Mouse (Mus musculus): ENCODE results near the gene Wdr63. TPM values are rescaled to one million over a fixed set of nuclear protein-coding genes. Genes with fewer than 3 reads are reported as not detected.
A peak's percentile ranks its signal among the peaks of the same experiment; 100 is the strongest.

Gene Wdr63
- total and polyA plus RNA-seq, 3 experiments, result not detected

DNA sequence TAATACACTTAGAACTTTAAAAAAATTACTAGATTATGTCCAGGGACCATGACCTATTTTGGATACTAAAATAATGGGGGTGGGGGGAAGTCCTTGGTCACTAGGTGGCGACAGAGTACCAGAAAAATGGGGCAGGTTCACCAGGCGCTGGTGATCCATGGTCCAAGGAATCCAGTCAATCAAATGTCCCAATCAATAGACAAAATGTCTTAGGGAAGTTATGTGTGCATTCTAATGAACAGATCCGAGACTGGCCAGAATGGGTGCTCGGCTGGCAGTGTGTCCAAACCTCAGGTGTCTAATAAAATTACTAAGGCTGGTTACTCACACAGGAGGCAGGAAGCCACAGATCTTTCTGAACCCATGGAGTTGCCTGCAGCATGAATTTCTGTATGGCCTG, 49.7 kb downstream of the Wdr63 start:
- Histone ChIP-seq H3K36me3 (ENCODE audit: control insufficient read depth in 1 of 2, insufficient read depth in 2 of 2, low read length in 2 of 2) (no peaks in the 10 kb centered on the region), H3K4me1 (ENCODE audit: control insufficient read depth in 1 of 2, insufficient read depth in 2 of 2, low read length in 2 of 2) (no peaks in the 10 kb centered on the region), H3K27ac (ENCODE audit: control insufficient read depth, low read depth, low read length) (no peak overlapping the region), H3K79me2 (ENCODE audit: control insufficient read depth, insufficient read depth, low read length, poor library complexity) (no peaks in the 10 kb centered on the region), H3K9me3 (replicated peaks; ENCODE audit: insufficient read depth, low read length) (no peaks in the 10 kb centered on the region), H3K4me3 (ENCODE audit: control insufficient read depth in 1 of 2, insufficient read depth in 1 of 2, low read depth in 2 of 2, low read length in 2 of 2) (no peak overlapping the region), H3K9ac (ENCODE audit: control insufficient read depth, low read depth, low read length, poor library complexity, severe bottlenecking) (no peak overlapping the region), H3K27me3 (ENCODE audit: control insufficient read depth in 1 of 2, insufficient read depth in 2 of 2, low read length in 2 of 2) (peaks cover 0 to 5% of the 10 kb centered on the region in 2 experiments; a peak in 2 of 4 replicates)
- peak; percentile 93 for TF ChIP-seq SMC3 (IDR thresholded peaks at IDR 0.05; ENCODE audit: low read depth, low read length)
- peak; percentile 87; the same call in 1 of the 2 replicates for TF ChIP-seq MAZ (IDR thresholded peaks at IDR 0.05; ENCODE audit: low read depth, low read length)
- TF ChIP-seq RAD21 (IDR thresholded peaks at IDR 0.05; ENCODE audit: low read depth, low read length), result peak; percentile 94
- TF ChIP-seq ZC3H11A (IDR thresholded peaks at IDR 0.05; ENCODE audit: low read depth, low read length), result peak; percentile 90
- TF ChIP-seq E2F4 (IDR thresholded peaks at IDR 0.05; ENCODE audit: borderline replicate concordance, low read depth, low read length), result no peak
- no peak for TF ChIP-seq GABPA (IDR thresholded peaks at IDR 0.05; ENCODE audit: low read depth, low read length)
- peak; percentile 41; the same call in 1 of the 2 replicates for TF ChIP-seq BHLHE40 (IDR thresholded peaks at IDR 0.05; ENCODE audit: borderline replicate concordance, low read depth, low read length)
- 0 out of 2 replicates have a peak, but pooled peaks have one; percentile 13 for TF ChIP-seq TCF12 (IDR thresholded peaks at IDR 0.05; ENCODE audit: low read depth, low read length)
- no peak for TF ChIP-seq CHD2 (IDR thresholded peaks at IDR 0.05; ENCODE audit: low read length)
- no peak for TF ChIP-seq MYB (IDR thresholded peaks at IDR 0.05; ENCODE audit: low read depth, low read length)
- no peak for TF ChIP-seq MAFK (IDR thresholded peaks at IDR 0.05; ENCODE audit: borderline replicate concordance, low read depth, low read length)
- TF ChIP-seq ZKSCAN1 (IDR thresholded peaks at IDR 0.05; ENCODE audit: low read depth, low read length), result no peak
- no peak for TF ChIP-seq POLR2AphosphoS5 (IDR thresholded peaks at IDR 0.05; ENCODE audit: borderline replicate concordance, low read depth, low read length)
- no peak for TF ChIP-seq ZMIZ1 (IDR thresholded peaks at IDR 0.05; ENCODE audit: low read depth, low read length)
- TF ChIP-seq JUND (IDR thresholded peaks at IDR 0.05; ENCODE audit: low read depth, low read length), result 0 out of 2 replicates have a peak, but pooled peaks have one; percentile 40
- peak; percentile 59 to 94 (median 83) for TF ChIP-seq CTCF (IDR thresholded peaks at IDR 0.05 in 2 of 3, conservative IDR thresholded peaks at IDR 0.05 in 1 of 3; ENCODE audit: control insufficient read depth in 1 of 3, insufficient read depth in 1 of 3, low read depth in 2 of 3, low read length in 3 of 3, poor library complexity in 1 of 3, severe bottlenecking in 1 of 3)
- peak; percentile 62 for DNase-seq (ENCODE audit: low read depth, low spot score)

GRCm38 (mm10) chr3:146057131-146057530, 50.8 kb downstream of the Wdr63 start:
- 0 out of 4 replicates have a peak, but pooled peaks cover 0 to 2% of the 10 kb centered on the region in 2 experiments for H3K4me1 ChIP-seq (ENCODE audit: control insufficient read depth in 1 of 2, insufficient read depth in 2 of 2, low read length in 2 of 2)
- no peaks in the 10 kb centered on the region for H3K79me2 ChIP-seq (ENCODE audit: control insufficient read depth, insufficient read depth, low read length, poor library complexity)
- H3K27ac ChIP-seq (ENCODE audit: control insufficient read depth, low read depth, low read length), result no peak overlapping the region
- TF ChIP-seq MAX (IDR thresholded peaks at IDR 0.05; ENCODE audit: low read length) (no peak), CTCF (IDR thresholded peaks at IDR 0.05 in 2 of 3, conservative IDR thresholded peaks at IDR 0.05 in 1 of 3; ENCODE audit: control insufficient read depth in 1 of 3, insufficient read depth in 1 of 3, low read depth in 2 of 3, low read length in 3 of 3, poor library complexity in 1 of 3, severe bottlenecking in 1 of 3) (no peak), RAD21 (IDR thresholded peaks at IDR 0.05; ENCODE audit: low read depth, low read length) (no peak), GATA1 (IDR thresholded peaks at IDR 0.05; ENCODE audit: low read depth, low read length) (no peak), ZKSCAN1 (IDR thresholded peaks at IDR 0.05; ENCODE audit: low read depth, low read length) (no peak), ZMIZ1 (IDR thresholded peaks at IDR 0.05; ENCODE audit: low read depth, low read length) (no peak)
- no peak overlapping the region for H3K4me3 ChIP-seq (ENCODE audit: control insufficient read depth in 1 of 2, insufficient read depth in 1 of 2, low read depth in 2 of 2, low read length in 2 of 2)
- H3K27me3 ChIP-seq (ENCODE audit: control insufficient read depth in 1 of 2, insufficient read depth in 2 of 2, low read length in 2 of 2), result peaks cover 0 to 5% of the 10 kb centered on the region in 2 experiments; a peak in 2 of 4 replicates
- no peaks in the 10 kb centered on the region for H3K9me3 ChIP-seq (replicated peaks; ENCODE audit: insufficient read depth, low read length)
- no peak overlapping the region for H3K9ac ChIP-seq (ENCODE audit: control insufficient read depth, low read depth, low read length, poor library complexity, severe bottlenecking)
- no peak for DNase-seq (ENCODE audit: low read depth, low spot score)
- H3K36me3 ChIP-seq (ENCODE audit: control insufficient read depth in 1 of 2, insufficient read depth in 2 of 2, low read length in 2 of 2), result no peaks in the 10 kb centered on the region

Data from MEL (cell line).